Mouse (Mus musculus) limb, embryonic 13.5 days (tissue): Measurements from ENCODE around the gene Ctu2. TPM values are rescaled to one million over a fixed set of nuclear protein-coding genes. Genes with fewer than 3 reads are reported as not detected.

Source experiments
- ATAC-seq: fragments of 200-750 bp; cut with Nextera tagmentation; 2 replicates; pipeline ENCODE4 v1.8.0; 2017; ENCODE audit warnings: low read depth, moderate number of reproducible peaks, moderate TSS enrichment; ENCODE audit not compliant: low FRiP score
- H3K27ac ChIP-seq: fragments of 300-500 bp; sonication (generic); 2 replicates; pipeline ENCODE4 v1.5.1; 2015; ENCODE audit warnings: inconsistent platforms, mild to moderate bottlenecking, moderate library complexity
- H3K27me3 ChIP-seq: fragments of 300-500 bp; sonication (generic); 2 replicates; pipeline ENCODE4 v1.6.1; 2015; ENCODE audit warnings: mild to moderate bottlenecking, inconsistent platforms
- H3K36me3 ChIP-seq: fragments of 300-500 bp; sonication (generic); 2 replicates; pipeline ENCODE4 v1.6.1; 2015; ENCODE audit warnings: inconsistent platforms, mild to moderate bottlenecking, moderate library complexity
- H3K4me1 ChIP-seq: fragments of 300-500 bp; sonication (generic); 2 replicates; pipeline ENCODE4 v1.6.1; 2015; ENCODE audit warnings: inconsistent platforms
- H3K4me2 ChIP-seq: fragments of 300-500 bp; sonication (generic); replicated peaks from 2 replicates; pipeline ENCODE4 v1.6.1; 2015; ENCODE audit warnings: inconsistent platforms, mild to moderate bottlenecking, moderate library complexity
- H3K4me3 ChIP-seq: fragments of 300-500 bp; sonication (generic); 2 replicates; pipeline ENCODE4 v1.5.1; 2015; ENCODE audit warnings: moderate library complexity, mild to moderate bottlenecking, inconsistent platforms
- H3K9ac ChIP-seq: fragments of 300-500 bp; sonication (generic); 2 replicates; pipeline ENCODE4 v1.6.1; 2015; ENCODE audit warnings: mild to moderate bottlenecking, inconsistent platforms
- H3K9me3 ChIP-seq: fragments of 300-500 bp; sonication (generic); 2 replicates; pipeline ENCODE4 v1.6.1; 2016; ENCODE audit warnings: inconsistent platforms
- WGBS: fragments of 180-500 bp; shearing (Covaris S2); methylation state at CpG from one replicate; pipeline ENCODE4 v1.1.7; 2015; 5-methylcytosine and 5-hydroxymethylcytosine counted together
- polyA plus RNA-seq: library from polyadenylated mRNA; unstranded; fragments of >200 nt; fragmentation: Nextera tagmentation; extraction: Ambion mirVana; gene quantifications from 2 replicates; pipeline ENCODE4 v1.2.1, GENCODE M21; 2015

The Ctu2 gene
- polyA plus RNA-seq, 1 experiment from 2014 or later, result 56.7 TPM

DNA sequence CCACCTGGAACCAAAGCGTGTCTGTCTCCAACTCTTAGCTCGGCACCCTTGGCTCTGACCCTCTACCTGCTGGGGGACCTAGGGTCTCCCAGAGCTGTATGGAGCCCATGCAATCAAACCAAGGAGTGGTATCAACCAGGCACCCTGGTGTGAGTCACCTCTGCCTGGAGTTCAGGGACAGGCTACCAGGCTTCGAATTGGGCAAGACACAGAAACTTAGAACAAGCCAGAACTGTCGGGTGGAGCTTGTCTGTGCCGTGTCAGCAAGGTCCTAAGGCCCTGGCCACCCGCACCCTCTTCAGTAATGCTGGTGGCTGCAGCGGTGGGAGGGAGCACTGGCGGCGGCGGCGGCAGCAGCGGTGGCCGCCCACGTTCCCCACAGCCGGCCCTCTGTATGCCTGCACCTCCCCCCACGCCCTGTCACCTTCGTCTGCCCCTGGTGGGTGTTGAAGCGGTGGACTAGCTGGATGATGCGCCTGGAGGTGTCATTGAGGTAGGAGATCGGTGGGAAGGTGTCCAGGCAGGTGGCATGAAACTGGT is 39.3 kb upstream of the Ctu2 start:
- Histone ChIP-seq H3K4me1 (peaks cover 17% of the 10 kb centered on the region), H3K4me2 (no peak overlapping the region), H3K9ac (no peak overlapping the region), H3K27me3 (no peaks in the 10 kb centered on the region), H3K36me3 (peaks cover 63% of the 10 kb centered on the region), H3K9me3 (no peaks in the 10 kb centered on the region), H3K27ac (no peak overlapping the region), H3K4me3 (no peak overlapping the region)
- ATAC-seq, result no peak
- 88% methylated on average over 20 of the region's 20 CpGs for WGBS

DNA sequence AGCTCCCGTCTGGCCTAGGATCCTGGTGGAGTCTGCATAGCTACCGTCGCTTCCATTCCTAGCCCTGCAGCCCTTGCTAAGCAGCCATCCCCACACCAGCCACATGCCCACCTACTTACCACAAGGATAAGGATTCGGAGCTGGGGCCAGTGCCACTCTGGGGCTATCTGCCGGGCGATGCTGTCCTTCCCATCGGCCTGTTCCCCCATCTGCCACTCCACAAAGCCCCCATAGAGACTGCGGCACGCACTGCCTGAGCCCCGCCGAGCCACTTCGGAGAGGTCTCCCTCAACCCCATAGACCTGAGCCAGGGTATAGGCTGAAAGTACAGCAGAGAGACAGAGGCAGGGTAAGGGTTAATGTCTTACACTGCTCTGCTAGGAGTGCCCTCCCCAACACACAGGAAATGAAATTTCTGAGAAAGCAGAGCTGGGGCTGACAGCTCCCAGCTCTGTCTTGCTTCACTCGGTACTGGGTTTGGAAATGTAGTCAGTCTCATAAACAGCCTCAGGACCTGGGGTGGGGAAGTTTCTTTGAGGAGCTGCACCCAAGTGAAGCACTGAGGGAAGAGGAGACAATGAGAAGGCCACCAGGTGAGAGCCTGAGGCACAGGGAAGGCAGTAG is 38.1 kb upstream of the Ctu2 start:
- H3K36me3 ChIP-seq, result peaks cover 63% of the 10 kb centered on the region
- H3K9ac ChIP-seq, result no peak overlapping the region
- peak overlapping the region; percentile 39; the same call in 1 of the 2 replicates for H3K27ac ChIP-seq
- H3K4me2 ChIP-seq, result peak overlapping the region; percentile 11; the same call in 1 of the 2 replicates
- H3K4me1 ChIP-seq, result peaks cover 17% of the 10 kb centered on the region
- H3K9me3 ChIP-seq, result no peaks in the 10 kb centered on the region
- 87% methylated on average over 13 of the region's 13 CpGs for WGBS
- ATAC-seq, result no peak
- no peaks in the 10 kb centered on the region for H3K27me3 ChIP-seq
- no peak overlapping the region for H3K4me3 ChIP-seq

DNA sequence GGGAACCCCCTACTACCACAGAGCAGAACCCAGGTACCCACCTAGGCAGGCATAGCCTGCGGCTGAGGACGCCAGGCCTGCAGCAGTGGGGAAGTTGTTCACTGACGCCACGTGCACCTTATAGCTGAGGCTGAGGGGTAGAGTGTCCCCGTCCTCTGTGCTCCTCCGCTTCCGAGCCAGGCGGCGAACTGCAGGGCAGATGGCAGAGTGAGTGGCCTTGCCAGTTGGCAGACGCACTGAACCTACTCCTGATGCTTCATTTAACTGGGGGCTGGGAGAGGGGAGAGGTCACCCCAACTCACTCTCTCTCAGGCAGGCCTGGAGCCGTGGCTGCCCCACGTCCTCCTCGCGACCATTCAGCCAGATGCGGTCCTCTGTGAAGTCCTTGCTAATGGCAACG is 36.6 kb upstream of the Ctu2 start:
- Histone ChIP-seq H3K27me3 (no peaks in the 10 kb centered on the region), H3K4me1 (peaks cover 14% of the 10 kb centered on the region), H3K36me3 (peaks cover 54% of the 10 kb centered on the region), H3K9ac (0 out of 2 replicates have a peak overlapping the region, but pooled peaks have one; percentile 4), H3K27ac (no peak overlapping the region), H3K4me2 (no peak overlapping the region), H3K4me3 (no peak overlapping the region), H3K9me3 (no peaks in the 10 kb centered on the region)
- WGBS, result 92% methylated on average over 16 of the region's 16 CpGs
- ATAC-seq, result no peak

DNA sequence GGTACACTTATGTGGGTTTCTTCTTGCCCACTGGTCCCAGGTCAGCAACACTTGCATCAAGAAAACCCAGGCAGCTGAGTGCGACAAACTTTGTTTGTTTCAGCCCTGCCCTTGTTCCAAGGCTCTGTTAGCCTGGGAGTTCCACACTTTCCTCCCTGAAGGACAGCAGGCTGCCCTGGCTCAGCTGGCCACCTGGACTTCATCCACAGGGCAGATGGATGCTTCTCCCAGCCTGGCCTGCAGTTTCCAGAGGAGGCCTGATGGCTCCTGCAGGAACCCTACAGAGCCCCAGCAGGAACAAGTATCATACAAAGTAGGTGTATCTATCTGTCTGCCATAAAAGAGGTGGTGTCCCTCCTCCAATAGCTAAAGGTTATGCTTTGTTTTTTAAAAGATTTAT is 34.6 kb upstream of the Ctu2 start:
- Histone ChIP-seq H3K4me3 (no peak overlapping the region), H3K27ac (no peak overlapping the region), H3K27me3 (no peaks in the 10 kb centered on the region), H3K36me3 (peaks cover 34% of the 10 kb centered on the region), H3K4me1 (peaks cover 28% of the 10 kb centered on the region), H3K9me3 (no peaks in the 10 kb centered on the region), H3K9ac (no peak overlapping the region), H3K4me2 (no peak overlapping the region)
- no peak for ATAC-seq
- WGBS, result 100% methylated on average over 1 of the region's 1 CpGs

DNA sequence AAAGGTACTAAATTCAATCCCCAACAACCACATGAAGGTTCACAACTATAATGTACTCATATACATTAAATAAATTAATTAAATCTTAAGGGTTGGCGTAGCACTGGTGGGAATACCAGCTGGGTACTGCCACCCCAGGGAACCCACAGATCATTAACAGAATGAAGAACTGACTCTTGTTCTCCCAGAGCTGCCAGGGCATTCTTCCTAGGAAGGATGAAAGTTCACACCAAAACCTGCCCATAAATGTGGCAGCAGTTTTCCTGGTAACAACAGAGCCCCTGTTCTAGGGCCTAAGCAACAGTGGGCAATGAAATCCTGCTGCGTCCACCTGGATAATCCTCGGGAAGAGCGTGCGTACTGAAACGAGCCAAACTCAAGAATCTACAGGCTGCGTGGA is 33.6 kb upstream of the Ctu2 start:
- no peak for ATAC-seq
- Histone ChIP-seq H3K9me3 (no peaks in the 10 kb centered on the region), H3K9ac (peak overlapping the region; percentile 76), H3K4me1 (peaks cover 28% of the 10 kb centered on the region), H3K36me3 (peaks cover 24% of the 10 kb centered on the region), H3K27me3 (no peaks in the 10 kb centered on the region), H3K27ac (peak overlapping the region; percentile 75; the same call in 1 of the 2 replicates), H3K4me2 (peak overlapping the region; percentile 96), H3K4me3 (peak overlapping the region; percentile 71)
- WGBS, result 19% methylated on average over 7 of the region's 7 CpGs

DNA sequence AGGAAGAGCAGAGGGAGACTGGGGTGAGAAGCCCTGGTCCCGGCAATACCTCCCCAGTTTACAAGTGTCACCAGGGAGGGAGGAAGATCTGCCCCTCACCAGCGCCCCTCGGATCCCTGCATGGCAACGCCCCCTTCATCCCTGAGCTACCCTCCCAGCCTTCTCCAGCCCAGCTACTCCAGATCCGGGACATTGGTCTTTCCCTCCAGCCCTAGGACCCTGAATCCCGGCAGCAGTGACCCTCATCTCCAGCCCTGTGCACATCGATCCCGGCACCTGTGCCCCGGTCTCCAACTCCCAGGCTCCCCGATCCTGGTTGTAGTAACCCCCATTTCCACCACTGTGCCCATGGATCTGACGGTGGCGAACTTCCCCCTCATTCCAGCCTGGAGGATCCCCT is 33.2 kb upstream of the Ctu2 start:
- 1% methylated on average over 12 of the region's 12 CpGs for WGBS
- peak overlapping the region; percentile 75; the same call in 1 of the 2 replicates for H3K27ac ChIP-seq
- peaks cover 28% of the 10 kb centered on the region for H3K4me1 ChIP-seq
- no peaks in the 10 kb centered on the region for H3K27me3 ChIP-seq
- ATAC-seq, result 0 out of 2 replicates have a peak, but pooled peaks have one; percentile 1
- peak overlapping the region; percentile 76 for H3K9ac ChIP-seq
- H3K4me3 ChIP-seq, result peak overlapping the region; percentile 71
- H3K9me3 ChIP-seq, result no peaks in the 10 kb centered on the region
- H3K36me3 ChIP-seq, result peaks cover 19% of the 10 kb centered on the region
- H3K4me2 ChIP-seq, result peak overlapping the region; percentile 96

DNA sequence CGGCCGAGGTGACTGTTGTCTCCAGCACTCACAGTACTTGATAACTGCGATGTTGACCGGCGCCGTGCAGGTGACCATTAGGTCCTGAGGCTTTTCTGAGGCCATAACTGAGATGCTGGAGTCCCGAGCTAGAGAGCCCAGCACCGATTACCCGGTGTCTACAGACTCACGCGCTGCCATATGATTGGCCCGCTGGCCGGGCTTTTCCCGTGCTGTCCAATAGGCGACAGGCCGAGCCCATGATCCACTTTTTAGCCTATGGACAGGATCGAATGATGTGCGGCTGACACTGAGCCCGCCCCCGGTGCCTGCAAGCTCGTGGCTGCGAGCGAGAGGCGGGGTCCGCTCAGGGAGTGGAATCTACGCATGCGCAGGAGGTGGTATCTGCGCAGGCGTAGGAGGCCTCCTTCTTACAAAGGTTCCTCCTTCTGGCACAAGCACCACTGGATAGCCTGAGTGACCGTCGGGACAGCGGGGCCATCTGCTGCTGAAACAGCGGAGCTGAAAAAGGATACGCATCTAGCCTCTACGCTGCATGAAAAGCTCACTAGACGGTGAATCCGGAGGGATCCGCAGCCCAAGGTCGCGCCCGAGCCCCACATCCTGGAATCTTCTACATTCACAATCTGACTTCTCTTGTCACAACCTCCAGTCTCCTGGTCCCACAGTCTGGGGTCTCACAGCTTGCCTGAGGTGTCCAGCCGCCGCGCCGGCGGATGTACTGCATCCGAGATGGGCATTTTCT is 32.5 kb upstream of the Ctu2 start, which contains the start of gene Mvd:
TSS of gene Mvd (minus strand) at position 161 of the 745 bp plus-strand sequence.
- H3K9me3 ChIP-seq, result no peaks in the 10 kb centered on the region
- peak within 1 kb of the TSS; percentile 96 for H3K4me2 ChIP-seq
- WGBS, result under 1% methylated on average over 47 of the region's 47 CpGs
- peak within 1 kb of the TSS; percentile 71 for H3K4me3 ChIP-seq
- H3K4me1 ChIP-seq, result peaks cover 28% of the 10 kb centered on the region
- H3K27me3 ChIP-seq, result no peaks in the 10 kb centered on the region
- H3K36me3 ChIP-seq, result peaks cover 13% of the 10 kb centered on the region
- peak within 1 kb of the TSS; percentile 78 for H3K9ac ChIP-seq
- ATAC-seq, result peak; percentile 99
- peak within 1 kb of the TSS; percentile 91 for H3K27ac ChIP-seq

DNA sequence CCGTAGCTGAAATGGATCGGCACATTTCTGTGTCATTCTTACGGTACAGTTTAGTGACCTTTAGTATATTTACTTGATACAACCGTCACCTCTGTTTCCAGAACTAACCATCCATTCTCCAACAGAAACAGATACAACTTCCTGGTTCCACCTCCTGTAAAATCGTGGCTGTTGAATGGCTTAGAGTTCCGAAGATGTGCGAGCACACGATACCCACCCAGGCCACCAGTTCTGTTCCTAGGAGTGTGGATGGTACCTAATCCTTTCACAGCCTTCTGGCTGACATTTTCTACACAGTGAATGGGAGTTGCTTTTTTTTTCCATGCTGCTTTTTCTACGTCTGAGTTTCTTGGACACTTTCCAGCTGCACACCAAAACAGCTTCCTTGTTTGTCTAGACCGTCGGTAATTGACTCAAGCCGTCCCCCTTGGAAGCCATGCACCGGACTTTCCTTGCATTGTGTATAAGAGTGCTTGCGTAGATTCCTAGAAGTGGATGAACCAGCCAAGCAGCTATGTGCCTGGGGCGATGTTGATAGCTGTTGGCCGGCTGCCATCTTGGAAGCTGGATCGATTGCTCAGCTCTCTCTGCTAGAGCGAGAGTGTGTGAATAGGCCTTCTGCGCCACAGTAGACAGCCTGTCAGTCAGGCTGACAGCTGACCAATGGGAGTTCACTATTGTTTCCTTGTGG is 31.7 kb upstream of the Ctu2 start:
- peaks cover 8% of the 10 kb centered on the region for H3K36me3 ChIP-seq
- H3K9ac ChIP-seq, result peak overlapping the region; percentile 78
- H3K4me2 ChIP-seq, result peak overlapping the region; percentile 96
- peak overlapping the region; percentile 91 for H3K27ac ChIP-seq
- H3K27me3 ChIP-seq, result no peaks in the 10 kb centered on the region
- peaks cover 28% of the 10 kb centered on the region for H3K4me1 ChIP-seq
- H3K4me3 ChIP-seq, result peak overlapping the region; percentile 71
- ATAC-seq, result 0 out of 2 replicates have a peak, but pooled peaks have one; percentile 10
- 13% methylated on average over 19 of the region's 19 CpGs for WGBS
- H3K9me3 ChIP-seq, result no peaks in the 10 kb centered on the region

DNA sequence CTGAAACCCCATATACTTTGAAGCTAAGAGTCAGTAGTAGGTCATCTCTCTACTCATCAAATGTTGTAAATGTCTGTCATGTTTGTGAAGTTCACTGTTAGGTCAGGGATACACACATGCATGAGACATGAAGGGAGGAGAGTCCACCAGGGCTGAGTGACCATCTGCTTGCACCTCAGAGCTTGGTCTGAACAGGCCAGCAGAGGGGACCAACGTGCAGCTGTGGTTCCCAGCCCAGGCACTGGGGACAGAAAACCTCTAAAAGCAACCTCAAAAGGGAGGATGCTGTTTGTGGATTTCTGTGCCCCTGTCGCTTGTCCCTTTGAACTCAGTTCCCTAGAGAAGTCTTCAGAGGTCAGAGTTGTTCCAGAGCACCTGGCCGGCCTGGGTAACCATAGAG is 30.7 kb upstream of the Ctu2 start:
- Histone ChIP-seq H3K4me2 (peak overlapping the region; percentile 96), H3K36me3 (no peaks in the 10 kb centered on the region), H3K9me3 (no peaks in the 10 kb centered on the region), H3K27me3 (no peaks in the 10 kb centered on the region), H3K4me1 (peaks cover 28% of the 10 kb centered on the region), H3K9ac (no peak overlapping the region), H3K4me3 (no peak overlapping the region), H3K27ac (no peak overlapping the region)
- WGBS, result 53% methylated on average over 3 of the region's 3 CpGs
- no peak for ATAC-seq

DNA sequence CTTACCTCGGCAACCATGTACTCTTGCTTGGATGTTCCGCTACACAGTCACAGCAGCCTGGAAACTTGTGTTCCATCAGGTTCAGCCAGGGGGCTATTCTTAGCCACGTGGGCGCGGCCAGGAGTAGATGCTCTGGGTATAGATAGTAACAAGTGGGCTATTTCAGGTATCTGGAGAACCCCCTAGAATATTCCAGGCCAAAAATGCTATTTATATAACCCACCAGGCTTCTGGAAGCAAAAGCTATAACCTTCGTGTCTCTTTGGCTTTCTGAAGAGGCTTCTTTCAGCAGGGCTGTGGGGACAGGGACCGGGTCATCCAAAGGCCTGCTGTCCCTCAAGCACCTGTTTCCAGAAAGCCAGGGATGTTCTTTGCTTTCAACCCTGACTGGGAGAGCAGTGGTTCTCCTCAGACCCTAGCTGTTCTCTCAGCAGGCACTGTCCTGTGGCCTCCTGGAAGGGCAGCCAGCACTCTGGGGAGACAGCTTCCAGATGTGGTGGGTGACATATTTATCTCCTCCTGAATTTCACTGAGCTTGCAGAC is 24.7 kb upstream of the Ctu2 start:
- H3K4me2 ChIP-seq, result no peak overlapping the region
- no peak overlapping the region for H3K27ac ChIP-seq
- peaks cover 4% of the 10 kb centered on the region for H3K27me3 ChIP-seq
- no peaks in the 10 kb centered on the region for H3K36me3 ChIP-seq
- no peaks in the 10 kb centered on the region for H3K4me1 ChIP-seq
- H3K9me3 ChIP-seq, result no peaks in the 10 kb centered on the region
- 65% methylated on average over 7 of the region's 7 CpGs for WGBS
- H3K4me3 ChIP-seq, result no peak overlapping the region
- ATAC-seq, result peak; percentile 34; the same call in 1 of the 2 replicates
- no peak overlapping the region for H3K9ac ChIP-seq

DNA sequence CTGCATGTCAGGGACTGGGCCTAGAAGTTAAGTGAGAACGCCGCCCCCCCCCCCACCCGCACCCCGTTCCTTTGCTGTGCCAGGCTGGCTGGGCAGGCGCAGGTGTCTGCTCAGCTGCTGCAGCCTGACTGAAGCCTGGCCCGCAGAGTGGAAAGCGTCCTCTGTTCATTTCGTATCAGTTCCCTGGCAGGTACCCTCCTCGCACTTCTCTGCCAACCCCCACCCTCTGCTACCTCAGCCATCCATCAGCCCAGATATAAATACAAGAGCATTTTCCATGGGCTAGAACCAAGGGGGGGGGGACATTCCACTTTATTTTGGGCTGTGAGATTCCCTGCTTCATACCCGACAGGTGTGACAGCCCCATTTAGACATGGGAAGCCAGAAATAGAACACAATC is 23.8 kb upstream of the Ctu2 start:
- no peaks in the 10 kb centered on the region for H3K4me1 ChIP-seq
- no peak overlapping the region for H3K4me3 ChIP-seq
- H3K27me3 ChIP-seq, result peaks cover 11% of the 10 kb centered on the region
- no peak overlapping the region for H3K9ac ChIP-seq
- H3K36me3 ChIP-seq, result no peaks in the 10 kb centered on the region
- no peaks in the 10 kb centered on the region for H3K9me3 ChIP-seq
- no peak for ATAC-seq
- no peak overlapping the region for H3K4me2 ChIP-seq
- H3K27ac ChIP-seq, result no peak overlapping the region
- WGBS, result 81% methylated on average over 10 of the region's 10 CpGs
